Mouse (Mus musculus) small intestine, adult 2 months (tissue): ENCODE data around the gene Gm10272.

Source experiments
- CTCF ChIP-seq: fragments of 200-500 bp; IDR thresholded peaks from 2 replicates; pipeline ENCODE4 v1.5.1; 2012; ENCODE audit warnings: low read depth, mild to moderate bottlenecking, control low read depth, inconsistent platforms, low read length, moderate library complexity, mixed read lengths; ENCODE audit not compliant: insufficient replicate concordance, insufficient read length; ENCODE audit errors: extremely low read depth
- POLR2A ChIP-seq: fragments of 200-500 bp; IDR thresholded peaks from 2 replicates; pipeline ENCODE4 v1.6.1; 2012; ENCODE audit warnings: low read depth, mild to moderate bottlenecking, control low read depth, inconsistent platforms, low read length, moderate library complexity

DNA sequence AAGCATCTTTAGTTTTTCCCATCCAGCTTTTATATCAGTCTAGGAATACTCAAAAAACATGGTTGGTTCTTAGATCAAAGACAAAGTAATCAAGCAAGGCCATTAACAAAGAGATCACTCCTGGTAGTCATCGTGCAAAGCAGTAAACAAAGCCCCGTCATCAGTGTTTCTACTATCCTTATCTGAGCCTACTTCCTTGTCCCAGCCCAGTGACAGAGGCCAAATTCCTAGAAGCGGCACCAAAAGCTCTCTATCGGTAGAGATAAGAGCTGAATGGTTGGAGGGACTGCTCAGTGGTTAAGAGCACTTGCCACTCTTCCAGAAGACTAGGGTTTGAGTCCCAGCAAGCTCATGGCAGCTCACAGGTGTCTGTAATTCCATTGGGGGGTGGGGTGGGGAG, 34.9 kb upstream of the Gm10272 start:
- TF ChIP-seq POLR2A: no peak
- TF ChIP-seq CTCF: no peak
